Mouse (Mus musculus) kidney, embryonic 14.5 days (tissue): Measurements from ENCODE around the gene Casp7. TPM values are rescaled to one million over a fixed set of nuclear protein-coding genes. Genes with fewer than 3 reads are reported as not detected.

Experiments
- ATAC-seq: fragments of 200-750 bp; cut with Nextera tagmentation; 2 replicates; pipeline ENCODE4 v1.8.0; 2017; ENCODE audit warnings: moderate number of reproducible peaks, mild to moderate bottlenecking, moderate TSS enrichment, moderate library complexity; ENCODE audit not compliant: low FRiP score, low TSS enrichment
- H3K27ac ChIP-seq: fragments of 300-500 bp; sonication (generic); 2 replicates; pipeline ENCODE4 v1.5.1; 2014; ENCODE audit warnings: low read depth, mild to moderate bottlenecking, low read length, moderate library complexity, mixed read lengths
- H3K27me3 ChIP-seq: fragments of 300-500 bp; sonication (generic); 2 replicates; pipeline ENCODE4 v1.6.1; 2014; ENCODE audit warnings: mild to moderate bottlenecking, low read length; ENCODE audit not compliant: control insufficient read depth, insufficient read depth
- H3K36me3 ChIP-seq: fragments of 300-500 bp; sonication (generic); 2 replicates; pipeline ENCODE4 v1.6.1; 2014; ENCODE audit warnings: low read length, mixed read lengths; ENCODE audit not compliant: control insufficient read depth, insufficient read depth
- H3K4me1 ChIP-seq: fragments of 300-500 bp; sonication (generic); 2 replicates; pipeline ENCODE4 v1.6.1; 2014; ENCODE audit warnings: low read length, mixed read lengths; ENCODE audit not compliant: control insufficient read depth, insufficient read depth
- H3K4me2 ChIP-seq: fragments of 300-500 bp; sonication (generic); replicated peaks from 2 replicates; pipeline ENCODE4 v1.6.1; 2014; ENCODE audit warnings: low read depth, mild to moderate bottlenecking, low read length
- H3K4me3 ChIP-seq: fragments of 300-500 bp; sonication (generic); 2 replicates; pipeline ENCODE4 v1.5.1; 2014; ENCODE audit warnings: mild to moderate bottlenecking, low read length
- H3K9ac ChIP-seq: fragments of 300-500 bp; sonication (generic); 2 replicates; pipeline ENCODE4 v1.6.1; 2014; ENCODE audit warnings: low read depth, mild to moderate bottlenecking, low read length, moderate library complexity
- H3K9me3 ChIP-seq: fragments of 300-500 bp; sonication (generic); 2 replicates; pipeline ENCODE4 v1.6.1; 2016; ENCODE audit warnings: low read length; ENCODE audit not compliant: control insufficient read depth
- WGBS: fragments of 180-500 bp; shearing (Covaris S2); extraction: QIAGEN DNeasy Blood & Tissue Kit; methylation state at CpG from one replicate; pipeline ENCODE4 v1.1.7; 2014; 5-methylcytosine and 5-hydroxymethylcytosine counted together
- polyA plus RNA-seq: library from polyadenylated mRNA; unstranded; fragments of >200 nt; fragmentation: Nextera tagmentation; extraction: Ambion mirVana; gene quantifications from 2 replicates; pipeline ENCODE4 v1.2.1, GENCODE M21; 2014

Gene Casp7
- polyA plus RNA-seq, 1 experiment from 2014 or later: 28.3 TPM

DNA sequence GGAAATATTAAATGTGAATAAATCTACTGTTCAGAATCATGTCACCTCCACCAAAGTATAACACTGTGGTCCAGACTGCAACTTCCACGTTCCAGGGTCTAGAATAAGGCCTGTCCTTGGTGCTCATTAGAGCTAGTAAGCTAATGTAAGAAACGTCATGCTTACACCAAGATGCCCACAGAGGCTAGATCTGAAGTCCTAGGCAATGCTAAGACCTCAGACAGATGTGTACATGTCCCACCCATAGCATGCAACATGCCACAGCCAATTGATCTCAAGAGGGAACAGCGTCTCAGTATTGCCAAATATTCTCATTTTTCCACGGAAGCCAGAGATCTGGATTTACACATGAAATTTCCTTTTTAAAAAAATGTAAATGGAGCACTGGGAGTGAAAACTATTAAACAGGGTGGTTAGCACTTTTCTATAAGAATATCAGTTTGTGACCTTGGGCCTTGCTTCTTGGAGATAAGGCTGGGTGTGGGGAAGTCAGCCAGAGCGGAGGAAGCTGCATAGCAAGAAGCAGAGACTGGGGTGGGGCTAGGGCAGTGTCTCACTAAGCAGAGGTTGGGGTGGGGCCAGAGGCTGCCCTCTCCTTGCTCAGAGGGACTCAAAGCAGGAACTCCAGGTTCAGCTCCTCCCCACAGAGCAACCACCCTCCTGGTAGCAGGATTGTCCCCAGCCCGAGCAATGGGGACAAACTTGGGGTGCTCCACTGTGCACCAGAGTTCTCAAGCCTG is 5.5 kb upstream of the Casp7 start:
- Histone ChIP-seq H3K9me3 (no peaks in the 10 kb centered on the region), H3K4me2 (no peak overlapping the region), H3K4me1 (peaks cover 4% of the 10 kb centered on the region; the same call in 1 of the 2 replicates), H3K4me3 (no peak overlapping the region), H3K27me3 (peaks cover 5% of the 10 kb centered on the region; the same call in 1 of the 2 replicates), H3K36me3 (no peaks in the 10 kb centered on the region), H3K9ac (no peak overlapping the region), H3K27ac (no peak overlapping the region)
- WGBS: 78% methylated on average over 6 of the region's 6 CpGs
- 0 out of 2 replicates have a peak, but pooled peaks have one; percentile 28 for ATAC-seq

DNA sequence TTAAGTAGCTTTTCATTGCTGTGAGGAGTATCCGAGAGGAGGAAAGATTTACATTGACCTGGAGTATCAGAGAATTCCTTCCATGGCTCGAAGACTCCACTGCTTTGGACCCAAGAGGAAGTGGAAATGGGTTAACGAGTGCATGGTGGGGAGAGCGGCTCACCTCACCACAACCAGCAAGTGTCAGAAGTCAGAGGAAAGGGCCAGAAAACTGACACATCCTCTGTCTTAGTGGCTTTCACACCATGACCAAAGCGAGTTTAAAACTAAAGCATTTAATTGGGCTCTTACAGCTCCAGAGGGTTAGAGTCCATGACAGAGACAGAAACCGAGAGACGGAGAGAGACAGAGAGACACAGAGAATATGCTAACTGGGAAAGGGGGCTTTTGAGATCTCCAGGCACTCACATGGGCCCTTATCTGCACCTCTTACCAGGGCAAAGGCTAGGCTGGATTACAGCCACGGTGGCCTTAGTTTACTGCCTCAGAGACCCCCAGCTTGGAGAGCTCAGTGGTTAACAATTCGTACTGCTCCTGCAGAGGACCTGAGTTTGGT is 3.5 kb upstream of the Casp7 start:
- Histone ChIP-seq H3K9ac (no peak overlapping the region), H3K4me2 (no peak overlapping the region), H3K27ac (no peak overlapping the region), H3K4me3 (no peak overlapping the region), H3K9me3 (no peaks in the 10 kb centered on the region), H3K4me1 (peaks cover 14% of the 10 kb centered on the region), H3K36me3 (no peaks in the 10 kb centered on the region), H3K27me3 (peaks cover 5% of the 10 kb centered on the region; the same call in 1 of the 2 replicates)
- no peak for ATAC-seq
- WGBS: 69% methylated on average over 9 of the region's 9 CpGs

DNA sequence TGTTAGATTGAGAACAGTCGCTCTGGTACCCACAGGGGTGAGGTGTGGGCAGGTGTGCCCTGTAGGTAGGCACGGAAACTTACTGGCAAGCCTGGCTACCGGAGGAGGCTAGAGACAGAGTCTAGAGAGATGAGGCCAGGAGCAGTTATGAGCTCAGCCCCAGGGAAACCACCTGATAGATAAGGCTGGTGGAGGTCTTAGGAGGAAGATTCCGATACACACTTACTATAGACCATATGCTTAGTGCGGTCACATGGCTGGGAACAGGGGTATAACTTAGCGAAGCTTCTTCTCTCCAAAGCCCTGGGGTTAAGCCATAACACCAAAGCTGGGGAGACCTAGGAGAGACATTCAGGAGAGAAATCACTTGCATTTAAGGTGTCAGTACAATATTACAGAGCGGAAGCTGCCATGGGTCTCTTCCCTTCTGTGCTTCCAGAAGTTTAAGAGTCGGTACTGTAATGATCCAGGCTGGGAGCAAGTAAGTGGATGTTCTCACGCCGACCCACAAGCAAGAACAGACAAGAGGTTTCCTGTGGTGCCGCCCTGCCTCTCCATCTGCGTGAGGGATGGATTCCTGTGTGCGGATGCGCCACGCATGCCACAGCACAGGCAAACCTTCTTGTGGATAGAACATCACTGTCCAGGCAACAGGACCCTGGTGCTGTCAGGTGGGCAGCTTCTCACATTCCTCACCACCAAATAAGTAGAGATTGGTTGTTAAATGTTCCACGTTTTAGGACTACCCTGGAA is 1.6 kb upstream of the Casp7 start:
- Histone ChIP-seq H3K4me2 (no peak overlapping the region), H3K9me3 (no peaks in the 10 kb centered on the region), H3K36me3 (no peaks in the 10 kb centered on the region), H3K27ac (no peak overlapping the region), H3K27me3 (peaks cover 5% of the 10 kb centered on the region; the same call in 1 of the 2 replicates), H3K4me3 (no peak overlapping the region), H3K4me1 (peaks cover 14% of the 10 kb centered on the region), H3K9ac (no peak overlapping the region)
- no peak for ATAC-seq
- WGBS: 87% methylated on average over 16 of the region's 16 CpGs

DNA sequence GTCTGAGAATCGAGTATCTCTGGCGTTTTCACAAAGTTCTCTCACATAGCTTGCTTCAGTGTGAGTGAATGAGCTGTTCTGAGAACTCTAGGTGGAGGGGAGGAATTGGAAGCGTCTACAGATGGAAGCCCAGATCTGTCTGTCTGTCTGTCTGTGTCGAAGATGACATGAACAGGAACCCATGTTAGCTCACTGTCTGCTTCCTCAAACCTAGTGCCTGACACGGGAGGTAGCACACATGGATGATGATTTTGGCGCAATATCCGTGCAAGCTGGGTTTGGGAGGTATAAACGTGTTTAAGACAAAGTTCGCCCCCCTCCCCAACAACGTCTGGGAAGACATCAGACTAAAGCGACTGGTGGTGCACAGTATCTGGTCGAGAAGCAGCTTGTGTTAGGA is 702 bp upstream of the Casp7 start:
- ATAC-seq: no peak
- peak overlapping the region; percentile 68; the same call in 1 of the 2 replicates for H3K9ac ChIP-seq
- 40% methylated on average over 12 of the region's 12 CpGs for WGBS

DNA sequence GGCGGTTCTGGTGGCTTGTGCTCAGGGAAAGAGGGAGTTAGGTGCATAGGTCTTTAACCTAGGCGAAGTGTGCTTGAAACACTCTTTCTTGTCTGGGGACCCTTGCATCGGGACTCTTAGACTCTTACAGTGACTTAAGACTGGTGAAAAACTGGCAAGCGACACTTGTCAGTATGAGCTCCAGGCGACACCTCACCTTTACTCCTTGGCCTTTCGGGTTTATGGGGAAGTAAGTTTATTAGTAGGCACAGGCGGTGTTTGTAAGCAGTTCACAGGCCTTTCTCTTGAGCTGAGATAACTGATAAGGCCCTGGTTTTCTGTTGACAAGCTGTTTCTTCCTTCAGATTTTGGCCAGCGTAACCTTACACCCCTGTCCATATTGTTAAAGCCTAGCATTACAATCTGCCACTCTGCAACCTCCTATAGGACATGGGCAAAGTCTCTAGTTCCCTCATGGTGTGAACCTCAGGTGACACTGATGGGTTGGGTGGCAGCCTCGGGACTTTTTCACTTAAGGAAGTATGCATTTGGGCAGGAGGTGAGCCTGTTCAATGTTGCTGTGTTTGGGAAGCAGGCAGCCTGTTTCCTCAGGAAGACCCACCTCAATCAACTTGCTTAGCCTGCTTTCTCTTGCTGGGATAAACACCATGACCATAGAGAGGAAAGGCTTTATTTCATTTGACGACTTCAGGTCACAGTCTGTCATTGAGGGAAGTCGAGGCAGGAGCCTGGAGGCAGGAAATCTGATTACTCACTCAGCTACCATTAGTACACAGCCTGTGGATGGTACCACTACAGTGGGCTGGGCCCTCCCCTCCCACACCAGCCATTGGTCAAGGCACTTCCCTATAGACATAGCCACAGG is 966 bp downstream of the Casp7 start:
- 0 out of 2 replicates have a peak, but pooled peaks have one; percentile 13 for ATAC-seq
- Histone ChIP-seq H3K4me2 (peak overlapping the region; percentile 64), H3K27me3 (peaks cover 5% of the 10 kb centered on the region; the same call in 1 of the 2 replicates), H3K4me1 (peaks cover 14% of the 10 kb centered on the region), H3K27ac (peak overlapping the region; percentile 74; the same call in 1 of the 2 replicates), H3K4me3 (peak overlapping the region; percentile 59), H3K9me3 (no peaks in the 10 kb centered on the region), H3K9ac (peak overlapping the region; percentile 68), H3K36me3 (no peaks in the 10 kb centered on the region)
- 49% methylated on average over 11 of the region's 11 CpGs for WGBS

More for the DNA sequence above, 702 bp upstream of the Casp7 start:
- H3K4me1 ChIP-seq: peaks cover 14% of the 10 kb centered on the region
- peak overlapping the region; percentile 64 for H3K4me2 ChIP-seq
- H3K4me3 ChIP-seq: peak overlapping the region; percentile 59
- peaks cover 5% of the 10 kb centered on the region; the same call in 1 of the 2 replicates for H3K27me3 ChIP-seq
- H3K27ac ChIP-seq: no peak overlapping the region
- H3K9me3 ChIP-seq: no peaks in the 10 kb centered on the region
- no peaks in the 10 kb centered on the region for H3K36me3 ChIP-seq

DNA sequence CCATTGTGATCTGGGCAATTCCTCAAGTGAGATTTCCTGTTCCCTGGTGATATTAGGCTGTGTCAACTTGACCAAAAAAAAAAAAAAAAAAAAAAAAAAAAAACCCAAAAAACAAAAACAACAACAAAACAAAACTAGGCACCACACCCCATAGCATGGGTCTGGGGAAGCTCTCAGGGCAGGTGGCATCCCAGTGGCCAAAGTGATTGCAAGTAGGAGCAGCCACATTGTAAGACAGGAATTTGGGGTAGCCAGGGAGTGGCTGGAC is 1.5 kb downstream of the Casp7 start:
- H3K9ac ChIP-seq: no peak overlapping the region
- H3K4me3 ChIP-seq: no peak overlapping the region
- H3K27ac ChIP-seq: no peak overlapping the region
- no peak for ATAC-seq
- no peaks in the 10 kb centered on the region for H3K9me3 ChIP-seq
- H3K27me3 ChIP-seq: peaks cover 5% of the 10 kb centered on the region; the same call in 1 of the 2 replicates
- H3K4me1 ChIP-seq: peaks cover 14% of the 10 kb centered on the region
- H3K36me3 ChIP-seq: no peaks in the 10 kb centered on the region
- no peak overlapping the region for H3K4me2 ChIP-seq

DNA sequence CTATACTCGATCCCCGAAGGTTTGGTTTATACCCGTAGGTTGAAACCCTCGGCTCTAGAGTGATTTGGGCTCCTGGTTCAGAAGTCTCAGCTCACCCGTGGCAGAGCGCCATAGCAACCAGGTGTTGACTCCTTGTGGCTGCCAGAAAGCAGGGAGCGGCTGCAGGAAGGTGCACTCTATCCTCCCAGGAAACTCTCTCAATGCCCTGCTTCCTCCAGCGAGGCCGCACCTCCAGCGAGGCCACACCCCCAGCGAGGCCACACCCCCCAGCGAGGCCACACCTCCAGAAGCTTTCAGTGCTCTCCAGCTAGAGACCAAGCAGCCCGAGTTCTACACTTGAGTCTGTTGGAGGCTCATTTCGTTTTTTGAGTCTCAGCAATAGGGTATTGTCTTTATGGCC is 3.3 kb downstream of the Casp7 start:
- H3K27me3 ChIP-seq: peaks cover 5% of the 10 kb centered on the region; the same call in 1 of the 2 replicates
- no peaks in the 10 kb centered on the region for H3K9me3 ChIP-seq
- H3K4me2 ChIP-seq: no peak overlapping the region
- H3K4me1 ChIP-seq: peaks cover 14% of the 10 kb centered on the region
- H3K4me3 ChIP-seq: no peak overlapping the region
- 53% methylated on average over 14 of the region's 14 CpGs for WGBS
- no peak overlapping the region for H3K9ac ChIP-seq
- H3K36me3 ChIP-seq: peaks cover 5% of the 10 kb centered on the region
- ATAC-seq: no peak; the same call in 1 of the 2 replicates
- H3K27ac ChIP-seq: no peak overlapping the region

DNA sequence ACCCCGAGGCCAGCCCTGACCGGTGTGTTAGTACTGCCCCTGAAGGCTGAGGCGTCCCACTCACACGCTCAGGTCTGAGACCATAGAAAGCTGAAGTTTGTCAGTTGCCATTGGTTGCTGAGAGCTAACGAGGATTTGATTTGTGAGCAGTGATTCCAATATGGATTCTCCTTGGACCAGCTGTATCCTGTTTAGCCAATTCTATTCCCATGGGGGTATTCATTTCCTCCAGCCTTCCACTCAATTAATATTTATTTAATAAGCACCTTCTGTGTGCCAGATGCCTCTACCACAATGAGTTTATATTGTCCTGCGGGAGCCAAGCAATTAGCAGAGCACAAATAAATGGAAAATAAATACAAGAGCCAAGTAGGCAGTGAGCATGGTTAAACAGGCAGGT is 4.9 kb downstream of the Casp7 start:
- Histone ChIP-seq H3K27ac (no peak overlapping the region), H3K27me3 (no peaks in the 10 kb centered on the region), H3K4me1 (peaks cover 9% of the 10 kb centered on the region; the same call in 1 of the 2 replicates)

More for the DNA sequence above, 4.9 kb downstream of the Casp7 start:
- Histone ChIP-seq H3K9ac (no peak overlapping the region), H3K4me2 (no peak overlapping the region), H3K9me3 (no peaks in the 10 kb centered on the region), H3K4me3 (no peak overlapping the region), H3K36me3 (peaks cover 5% of the 10 kb centered on the region)
- WGBS: 80% methylated on average over 6 of the region's 6 CpGs
- ATAC-seq: no peak
